Mouse (Mus musculus) heart, adult 2 months (tissue): ENCODE measurements around the gene Pih1d3. TPM values are rescaled to one million over a fixed set of nuclear protein-coding genes. Genes with fewer than 3 reads are reported as not detected.

Source experiments
- DNase-seq, 2 experiments: peaks; one replicate each; pipeline ENCODE4 v3.0.0; 2021
- H3K27ac ChIP-seq: fragments of 200-600 bp; 2 replicates; pipeline ENCODE4 v1.8.1; 2022
- H3K27me3 ChIP-seq: fragments of 200-500 bp; 2 replicates; pipeline ENCODE4 v1.6.1; 2012; ENCODE audit warnings: mild to moderate bottlenecking, low read length, inconsistent platforms, mixed read lengths; ENCODE audit not compliant: control insufficient read depth, insufficient read depth
- H3K36me3 ChIP-seq: fragments of 200-500 bp; 2 replicates; pipeline ENCODE4 v1.6.1; 2012; ENCODE audit warnings: low read length, inconsistent platforms; ENCODE audit not compliant: control insufficient read depth, insufficient read depth
- H3K4me1 ChIP-seq: fragments of 200-500 bp; 2 replicates; pipeline ENCODE4 v1.6.1; 2011; ENCODE audit warnings: low read length; ENCODE audit not compliant: control insufficient read depth, insufficient read depth
- H3K4me3 ChIP-seq: fragments of 200-600 bp; 2 replicates; pipeline ENCODE4 v1.8.1; 2022
- H3K79me2 ChIP-seq: fragments of 200-500 bp; replicated peaks from 2 replicates; pipeline ENCODE4 v1.6.1; 2012; ENCODE audit warnings: mild to moderate bottlenecking, inconsistent platforms, low read length, moderate library complexity, mixed read lengths; ENCODE audit not compliant: control insufficient read depth, insufficient read depth
- H3K9ac ChIP-seq: fragments of 200-500 bp; 2 replicates; pipeline ENCODE4 v1.6.1; 2012; ENCODE audit warnings: low read depth, mild to moderate bottlenecking, control low read depth, inconsistent platforms, low read length, mixed read lengths
- CTCF ChIP-seq: fragments of 200-600 bp; IDR thresholded peaks from 2 replicates; pipeline ENCODE4 v1.8.1; 2022; ENCODE audit warnings: antibody characterized with exemption, mild to moderate bottlenecking, moderate library complexity
- EP300 ChIP-seq: fragments of 200-500 bp; IDR thresholded peaks from 2 replicates; pipeline ENCODE4 v1.6.1; 2011; ENCODE audit warnings: low read depth, low read length, control low read depth; ENCODE audit not compliant: insufficient read depth
- POLR2A ChIP-seq: fragments of 200-500 bp; IDR thresholded peaks from 2 replicates; pipeline ENCODE4 v1.6.1; 2011; ENCODE audit warnings: mild to moderate bottlenecking, low read depth, low read length, control low read depth; ENCODE audit not compliant: insufficient read depth
- WGBS: fragments of 180-500 bp; shearing (Covaris S2); methylation state at CpG from one replicate; pipeline ENCODE4 v1.1.7; 2018; 5-methylcytosine and 5-hydroxymethylcytosine counted together
- intact Hi-C: fragments of 180-260 bp; cut with DNase I; formaldehyde crosslinking; loops from one replicate; pipeline ENCODE4 v1.15.1; 2025
- long read RNA-seq: library from polyadenylated mRNA; stranded (forward); transcript quantifications from one replicate; pipeline ENCODE4 v2.0.0, GENCODE M21; 2021
- polyA plus RNA-seq: library from polyadenylated mRNA; depleted of rRNA; stranded (reverse); fragments of >200 nt; gene quantifications from 2 replicates; pipeline ENCODE4 v1.2.3, GENCODE M21; 2012; rRNA removed
- total RNA-seq, 2 experiments: library from RNA; stranded (reverse); gene quantifications; 2 replicates each; pipeline ENCODE4 v1.2.3; 2021

Gene Pih1d3
- not detected for total RNA-seq
- polyA plus RNA-seq, result not detected in 2 replicates
- long read RNA-seq, result 0 reads

DNA sequence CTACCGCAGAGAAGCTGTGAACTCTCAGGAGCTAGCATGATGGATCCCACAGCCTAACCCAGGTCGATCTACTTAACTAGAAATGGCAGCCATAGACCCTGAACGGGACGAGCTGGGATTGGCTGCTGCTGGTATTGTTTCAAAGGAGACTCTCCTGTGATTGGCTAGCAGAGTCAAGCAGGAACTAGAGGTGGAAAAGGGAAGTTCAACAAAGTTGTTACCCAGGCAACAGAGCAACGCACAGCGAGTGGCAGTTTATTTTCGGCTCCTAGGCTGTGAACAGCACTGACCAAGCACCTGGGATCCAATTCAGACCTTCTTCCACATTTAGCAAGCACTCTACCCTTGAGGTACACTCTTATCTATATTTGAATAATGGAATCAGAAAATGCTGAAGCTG, at the start of gene Pih1d3, which contains the start of gene 4931428L18Rik:
TSS of gene Pih1d3 (plus strand) at position 275 of the 400 bp plus-strand sequence.
TSS of gene 4931428L18Rik (minus strand) at position 121 of the 400 bp plus-strand sequence.
- no peak within 1 kb of the TSS for H3K27ac ChIP-seq
- H3K27me3 ChIP-seq, result no peaks in the 10 kb centered on the region
- H3K4me1 ChIP-seq, result no peaks in the 10 kb centered on the region
- 72% methylated on average over 7 of the region's 7 CpGs for WGBS
- no peak for DNase-seq
- no peaks in the 10 kb centered on the region for H3K79me2 ChIP-seq
- H3K9ac ChIP-seq, result no peak within 1 kb of the TSS
- no peaks in the 10 kb centered on the region for H3K36me3 ChIP-seq
- H3K4me3 ChIP-seq, result no peak within 1 kb of the TSS
- intact Hi-C loops, result no loop called here
- no peak for TF ChIP-seq EP300
- no peak for TF ChIP-seq CTCF
- no peak for TF ChIP-seq POLR2A

- no peaks in the 10 kb centered on the region for H3K27me3 ChIP-seq
- 66% methylated on average over 3 of the region's 3 CpGs for WGBS
- no peak overlapping the region for H3K9ac ChIP-seq
- H3K4me1 ChIP-seq, result no peaks in the 10 kb centered on the region
- DNase-seq, result no peak
- intact Hi-C loops, result no loop called here
- no peak overlapping the region for H3K4me3 ChIP-seq
- H3K27ac ChIP-seq, result no peak overlapping the region
- H3K79me2 ChIP-seq, result no peaks in the 10 kb centered on the region
- no peak for TF ChIP-seq EP300
- no peak for TF ChIP-seq POLR2A
- TF ChIP-seq CTCF, result no peak
- no peaks in the 10 kb centered on the region for H3K36me3 ChIP-seq
Measured at GRCm38 (mm10) chr1:31175401-31175800, 47.2 kb upstream of the Pih1d3 start.

GRCm38 (mm10) chr1:31176101-31176500, 46.5 kb upstream of the Pih1d3 start, which contains the start of gene Lgsn:
Gene Lgsn, plus strand, starts transcription at chr1:31176401.
- WGBS, result 73% methylated on average over 5 of the region's 5 CpGs
- no peak within 1 kb of the TSS for H3K9ac ChIP-seq
- no peak for TF ChIP-seq POLR2A
- no peak for TF ChIP-seq CTCF
- TF ChIP-seq EP300, result no peak
- H3K79me2 ChIP-seq, result no peaks in the 10 kb centered on the region
- no peak within 1 kb of the TSS for H3K4me3 ChIP-seq
- intact Hi-C loops, result no loop called here
- H3K27me3 ChIP-seq, result no peaks in the 10 kb centered on the region
- H3K4me1 ChIP-seq, result no peaks in the 10 kb centered on the region
- DNase-seq, result no peak
- H3K27ac ChIP-seq, result no peak within 1 kb of the TSS
- no peaks in the 10 kb centered on the region for H3K36me3 ChIP-seq

DNA sequence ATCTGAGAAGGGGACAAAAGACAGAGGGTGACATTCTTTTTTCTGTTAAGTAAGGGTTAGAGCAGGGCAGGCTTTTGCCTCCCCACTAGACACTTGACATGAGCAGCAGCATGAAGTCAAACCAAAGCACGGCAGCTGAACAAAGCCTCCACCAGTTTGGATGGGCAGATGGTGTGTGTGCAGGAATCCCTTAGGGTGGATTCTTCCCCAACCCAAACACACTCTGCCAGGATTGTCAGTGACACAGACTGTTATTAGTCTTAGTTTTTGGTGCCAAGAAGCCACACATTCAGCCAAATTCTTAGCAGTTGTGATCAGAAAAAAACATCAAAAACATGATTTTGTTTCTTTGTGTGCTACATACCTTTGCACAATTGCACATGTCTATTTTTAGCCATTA, 44.4 kb upstream of the Pih1d3 start:
- no peak for TF ChIP-seq POLR2A
- no peak for TF ChIP-seq EP300
- no peak for TF ChIP-seq CTCF
- DNase-seq, result no peak
- no peaks in the 10 kb centered on the region for H3K4me1 ChIP-seq
- no peak overlapping the region for H3K27ac ChIP-seq
- no peak overlapping the region for H3K9ac ChIP-seq
- no peaks in the 10 kb centered on the region for H3K79me2 ChIP-seq
- intact Hi-C loops, result no loop called here
- no peaks in the 10 kb centered on the region for H3K36me3 ChIP-seq
- H3K4me3 ChIP-seq, result no peak overlapping the region
- WGBS, result 57% methylated on average over 1 of the region's 1 CpGs
- H3K27me3 ChIP-seq, result no peaks in the 10 kb centered on the region

DNA sequence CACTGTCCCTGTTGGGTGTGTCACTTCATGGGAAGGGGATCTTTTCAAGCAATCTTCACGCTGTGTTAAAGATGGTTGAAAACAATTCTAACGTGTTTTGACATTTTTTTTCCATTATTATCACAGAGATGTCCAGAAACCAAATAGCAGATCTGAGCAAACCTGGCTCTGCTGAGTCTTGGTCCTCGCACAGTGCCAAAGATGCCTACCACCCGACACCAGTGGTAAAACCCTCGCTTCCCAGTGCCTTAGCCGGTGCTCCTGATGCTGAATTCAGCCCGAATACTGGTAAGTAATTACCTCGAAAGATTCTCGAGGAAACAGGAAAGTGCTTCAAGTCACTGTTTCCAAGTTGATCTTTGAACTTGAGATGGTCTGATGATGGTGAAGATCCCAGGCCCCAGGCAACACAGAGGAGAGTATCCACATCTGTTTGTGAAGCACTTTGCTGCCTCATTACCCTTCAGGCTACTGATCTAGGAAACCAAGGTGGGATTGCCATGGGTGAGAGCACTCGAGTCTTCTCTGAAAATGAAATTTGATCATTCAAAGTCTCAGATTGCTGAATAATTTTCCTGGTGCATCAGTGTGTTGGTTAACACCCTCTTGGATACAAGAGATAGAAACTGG, 32.3 kb upstream of the Pih1d3 start:
- H3K27me3 ChIP-seq, result no peaks in the 10 kb centered on the region
- WGBS, result 65% methylated on average over 10 of the region's 10 CpGs
- H3K79me2 ChIP-seq, result no peaks in the 10 kb centered on the region
- H3K4me1 ChIP-seq, result no peaks in the 10 kb centered on the region
- intact Hi-C loops, result no loop called here
- no peaks in the 10 kb centered on the region for H3K36me3 ChIP-seq
- TF ChIP-seq CTCF, result no peak
- TF ChIP-seq POLR2A, result no peak
- no peak for TF ChIP-seq EP300
- no peak overlapping the region for H3K27ac ChIP-seq
- H3K4me3 ChIP-seq, result no peak overlapping the region
- H3K9ac ChIP-seq, result no peak overlapping the region
- DNase-seq, result no peak

- WGBS, result 56% methylated on average over 1 of the region's 1 CpGs
- no peaks in the 10 kb centered on the region for H3K79me2 ChIP-seq
- H3K4me3 ChIP-seq, result no peak overlapping the region
- no peak overlapping the region for H3K9ac ChIP-seq
- intact Hi-C loops, result no loop called here
- TF ChIP-seq POLR2A (no peak), CTCF (no peak)
- H3K27ac ChIP-seq, result no peak overlapping the region
- no peaks in the 10 kb centered on the region for H3K27me3 ChIP-seq
- no peaks in the 10 kb centered on the region for H3K36me3 ChIP-seq
- H3K4me1 ChIP-seq, result no peaks in the 10 kb centered on the region
- no peak for DNase-seq
Measured at GRCm38 (mm10) chr1:31195633-31196032, 27.0 kb upstream of the Pih1d3 start.
